Mouse (Mus musculus) c-Kit-positive CD71-negative TER-119-negative erythroid progenitor cells, embryonic 14.5 days (primary cell): ENCODE results near the gene Rela.

Experiments
- DNase-seq: peaks from one replicate; pipeline ENCODE4 v3.0.0-alpha.2; 2013; ENCODE audit warnings: low read depth

The Rela gene

DNA sequence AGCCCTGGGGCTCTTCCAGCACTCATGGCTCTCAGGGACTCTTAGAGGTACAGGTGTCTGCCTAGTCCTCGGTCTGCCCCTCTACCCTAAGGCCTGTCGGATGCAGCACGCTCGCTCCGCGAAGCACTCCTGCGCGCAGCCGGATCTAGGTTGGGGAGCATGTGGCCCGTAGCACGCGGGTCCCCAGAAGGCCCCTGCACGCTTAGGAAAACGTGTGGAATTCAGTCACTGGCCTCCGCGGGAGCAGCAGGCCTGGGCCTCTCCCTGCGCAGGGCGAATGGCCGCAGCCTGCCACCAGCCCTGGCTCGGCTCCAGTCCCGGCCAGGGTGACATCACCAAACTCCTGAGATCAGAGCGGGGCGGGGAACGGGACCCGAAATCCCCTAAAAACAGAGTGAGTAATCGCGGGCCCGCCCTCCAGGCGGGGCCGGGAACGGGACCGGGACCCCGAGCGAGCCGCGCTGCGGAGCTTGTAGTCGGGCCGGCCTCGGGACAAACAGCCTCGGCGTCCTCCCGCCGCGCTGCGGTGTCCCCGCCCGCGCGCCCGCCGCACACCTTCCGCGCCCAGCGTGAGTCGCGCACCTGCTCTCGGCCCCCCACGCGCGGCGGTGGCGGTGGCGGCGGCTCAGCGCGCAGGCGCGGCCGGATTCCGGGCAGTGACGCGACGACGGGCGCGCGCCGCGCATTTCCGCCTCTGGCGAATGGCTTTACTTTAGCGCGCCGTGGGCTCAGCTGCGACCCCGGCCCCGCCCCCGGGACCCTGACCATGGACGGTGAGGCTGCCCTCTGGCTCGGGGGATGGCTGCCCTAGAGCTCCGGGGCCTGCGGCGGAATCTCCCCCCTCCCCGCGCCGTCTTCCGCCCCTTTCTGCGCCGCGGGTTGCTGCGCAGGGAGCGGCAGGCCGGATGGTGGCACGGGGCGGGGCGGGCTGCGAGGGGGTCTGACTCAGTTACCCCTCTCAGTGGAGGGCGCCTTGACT lies at the start of gene Rela:
Rela (plus strand) TSS at position 415 of the 979 bp plus-strand sequence.
- peak; percentile 85 for DNase-seq

DNA sequence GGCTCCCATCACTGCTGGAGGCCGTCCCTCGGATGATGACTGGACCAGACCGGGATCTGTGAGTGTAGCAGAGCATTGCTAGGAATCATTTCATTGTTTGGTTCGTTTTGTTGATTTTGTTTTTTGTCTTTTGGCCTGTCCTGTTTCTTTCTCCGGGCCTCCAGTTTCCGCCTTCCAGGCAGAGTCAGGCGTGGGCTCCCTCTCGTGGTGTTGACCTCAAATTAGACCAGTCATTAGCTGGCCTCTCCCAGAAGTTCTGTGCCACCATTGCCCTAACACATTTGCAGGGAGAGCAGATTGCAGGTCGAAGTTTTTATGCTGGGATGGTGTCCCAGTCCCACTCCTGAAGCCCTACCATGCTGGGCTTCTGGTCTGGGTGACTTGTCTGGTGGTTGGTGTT lies 48.1 kb upstream of the Rela start:
- no peak for DNase-seq

DNA sequence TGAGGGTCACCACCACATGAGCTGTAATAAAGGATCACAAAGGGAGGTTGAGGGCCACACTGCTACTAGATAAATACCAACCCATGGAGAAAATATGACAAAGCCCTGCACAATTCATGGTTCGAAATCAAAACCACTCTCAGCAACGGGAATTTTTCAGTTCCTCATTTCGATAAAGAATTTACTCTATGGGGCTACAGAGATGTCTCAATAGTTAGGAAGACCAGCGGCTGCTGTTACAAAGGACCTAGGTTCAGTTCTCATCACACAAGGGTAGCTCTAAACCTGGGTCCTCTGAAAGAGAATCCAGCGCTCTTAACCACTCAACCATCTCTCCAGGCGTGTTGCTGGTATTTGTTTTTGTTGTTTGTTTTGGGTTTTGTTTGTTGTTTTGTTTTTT lies 45.4 kb upstream of the Rela start:
- DNase-seq = no peak

DNA sequence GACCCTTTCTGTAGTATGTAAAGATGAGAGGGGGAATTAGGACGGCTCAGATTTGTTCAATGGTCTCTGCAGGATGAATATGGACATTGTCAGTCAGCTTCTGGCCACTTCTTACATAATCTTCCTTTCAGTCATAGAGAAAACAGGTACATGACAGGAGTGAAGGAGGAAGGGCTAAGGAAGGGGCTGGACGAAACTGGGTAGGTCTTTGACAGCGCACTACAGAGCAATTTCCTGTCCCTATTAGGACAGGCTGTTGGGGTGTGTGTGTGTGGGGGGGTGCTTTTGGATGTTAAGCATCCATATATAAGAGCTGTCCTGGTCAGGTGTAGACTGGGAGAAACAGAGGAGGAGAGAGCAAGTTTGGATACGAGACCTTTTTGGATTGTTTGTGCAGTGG lies 38.1 kb upstream of the Rela start:
- no peak for DNase-seq

DNA sequence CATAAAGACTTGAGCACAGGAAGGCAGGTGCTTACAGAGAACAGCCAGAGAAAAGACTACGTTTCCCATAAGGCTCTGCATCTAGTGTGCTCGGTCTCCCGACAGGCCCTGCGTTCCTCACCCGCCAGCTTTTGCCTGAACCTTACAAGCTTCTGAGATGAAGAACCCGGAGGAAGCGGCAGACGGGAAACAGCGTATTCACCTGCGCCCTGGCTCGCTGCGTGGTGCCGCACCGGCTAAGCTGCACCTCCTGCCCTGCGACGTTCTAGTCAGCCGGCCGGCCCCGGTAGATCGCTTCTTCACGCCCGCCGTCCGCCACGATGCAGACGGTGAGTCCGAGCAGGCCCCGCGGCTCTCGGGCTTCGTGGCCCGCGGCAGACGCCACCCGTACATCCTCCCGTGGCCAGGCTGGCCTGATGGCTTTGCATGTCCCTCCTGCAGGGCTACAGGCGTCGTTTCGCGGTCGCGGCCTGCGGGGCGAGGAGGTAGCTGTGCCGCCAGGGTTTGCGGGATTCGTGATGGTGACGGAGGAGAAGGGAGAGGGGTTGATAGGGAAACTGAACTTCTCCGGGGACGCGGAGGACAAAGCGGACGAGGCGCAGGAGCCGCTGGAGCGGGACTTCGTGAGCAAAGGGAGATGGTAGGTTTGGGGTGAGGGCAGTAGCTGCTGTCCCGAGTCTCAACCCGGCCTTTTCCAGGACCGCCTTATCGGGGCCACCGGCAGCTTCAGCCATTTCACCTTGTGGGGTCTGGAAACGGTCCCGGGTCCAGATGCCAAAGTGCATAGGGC lies 35.3 kb upstream of the Rela start, which contains the start of gene Rnaseh2c:
Rnaseh2c (plus strand) TSS at position 122 of the 790 bp plus-strand sequence.
- peak; percentile 61 for DNase-seq

DNA sequence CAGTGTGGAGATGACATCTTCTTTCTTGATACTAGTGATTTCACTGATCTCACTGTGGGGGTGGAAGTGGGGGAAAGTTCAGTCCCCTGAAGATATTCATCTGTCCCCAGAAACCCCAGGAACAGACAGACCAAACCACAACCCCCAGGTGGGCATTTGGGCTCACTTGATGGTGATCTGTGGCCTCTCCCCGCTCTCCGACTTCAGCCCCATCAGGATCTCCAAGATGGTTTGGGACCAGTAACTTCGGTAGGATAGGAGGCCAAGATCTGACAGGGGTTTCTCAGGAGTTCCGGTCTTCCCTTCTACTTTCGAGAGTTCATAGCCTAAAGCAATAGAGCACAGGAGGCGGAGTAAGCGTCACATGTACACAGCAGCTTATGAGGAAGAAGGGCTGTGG lies 33.6 kb upstream of the Rela start:
- DNase-seq = no peak

DNA sequence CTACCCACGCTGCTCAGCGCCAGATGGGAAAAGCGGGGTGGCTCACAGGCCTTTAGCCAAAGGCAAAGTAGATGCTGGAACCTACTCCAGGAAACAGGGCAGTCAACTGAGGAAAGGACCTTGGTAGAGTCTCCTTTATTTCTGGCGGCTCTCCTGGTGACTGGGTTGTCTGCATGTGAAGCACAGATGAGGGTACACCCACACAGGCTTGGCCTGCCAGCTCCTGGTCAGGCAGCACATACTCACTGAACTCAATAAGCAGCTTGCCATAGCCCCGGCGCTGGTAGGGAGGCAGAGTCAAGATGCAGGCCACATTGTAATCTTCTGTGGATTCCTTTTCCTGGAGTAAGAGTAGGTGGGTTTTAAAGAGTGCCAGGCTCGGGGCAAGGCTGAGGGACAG lies 32.2 kb upstream of the Rela start:
- no peak for DNase-seq

DNA sequence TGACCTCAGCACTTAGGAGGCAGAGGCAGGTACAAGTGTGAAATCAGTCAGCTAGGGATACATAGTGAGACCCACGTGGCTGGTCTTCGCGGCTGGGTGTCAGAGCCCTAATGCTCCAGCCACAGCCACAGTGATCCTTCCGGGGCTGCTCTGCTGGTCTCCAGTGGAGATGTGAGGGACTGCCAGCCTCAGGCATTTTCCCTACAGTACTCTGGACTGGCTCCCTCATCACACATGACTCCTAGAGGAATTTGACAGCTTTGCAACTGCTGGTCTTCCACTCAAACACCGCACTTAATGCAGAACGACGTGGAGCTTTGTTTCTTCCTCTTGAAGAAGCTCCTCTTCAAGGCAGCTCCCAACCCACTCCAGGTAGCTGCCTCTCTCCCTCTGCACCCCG lies 31.1 kb upstream of the Rela start:
- DNase-seq = no peak

DNA sequence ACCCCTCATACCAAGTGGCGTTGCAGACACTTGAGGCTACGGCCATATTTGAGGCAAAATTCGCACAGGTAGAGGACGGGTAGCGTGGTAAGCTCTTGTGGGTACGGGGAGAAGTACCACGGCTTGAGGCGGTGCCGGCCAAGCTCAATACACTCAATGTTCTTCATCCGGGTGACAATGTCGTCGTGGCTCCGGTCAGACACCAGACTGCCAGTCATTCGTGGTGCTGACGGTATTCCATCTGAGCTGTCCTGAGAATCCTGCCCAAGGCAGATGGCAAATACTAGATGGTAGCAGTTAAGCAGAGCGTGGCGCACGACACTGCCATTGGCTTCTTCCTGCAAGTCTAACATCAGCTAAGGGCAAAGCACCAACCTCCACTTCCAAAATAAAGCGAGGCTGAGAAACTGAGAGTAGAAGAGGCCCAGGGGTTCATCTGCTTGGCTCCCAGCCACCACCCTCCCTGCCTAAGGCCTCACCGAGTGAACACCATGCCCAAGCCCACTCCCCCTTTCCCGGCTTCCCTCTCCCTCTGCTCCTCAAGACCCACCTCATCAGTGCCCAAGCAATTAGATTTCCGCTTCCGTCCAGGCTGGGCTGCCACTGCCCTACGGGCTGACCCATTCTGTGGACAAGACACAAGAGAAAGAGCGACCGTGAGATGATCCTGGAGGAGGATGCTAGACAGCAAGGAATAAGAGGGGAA lies 29.4 kb upstream of the Rela start:
- no peak for DNase-seq

DNA sequence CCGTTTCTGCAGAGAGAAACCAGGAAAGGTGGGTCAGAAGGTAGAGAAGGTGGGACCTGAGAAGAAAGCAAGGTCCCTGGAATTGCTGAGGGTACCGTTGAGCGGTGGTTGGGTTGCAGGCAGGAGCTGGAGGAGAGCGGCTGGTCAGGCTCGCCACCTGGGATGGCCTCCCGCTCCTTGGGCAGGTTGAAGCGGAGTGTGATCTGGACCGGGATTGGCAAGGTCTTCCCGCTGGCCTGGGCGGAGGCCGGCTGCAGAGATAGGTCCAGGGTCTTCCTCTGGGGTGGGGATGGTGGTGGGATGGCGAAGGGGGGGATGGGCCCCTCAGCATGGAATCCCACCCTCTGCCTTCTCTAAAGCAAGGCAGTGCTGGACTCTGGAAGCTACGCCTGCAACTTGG lies 28.6 kb upstream of the Rela start:
- DNase-seq = no peak

DNA sequence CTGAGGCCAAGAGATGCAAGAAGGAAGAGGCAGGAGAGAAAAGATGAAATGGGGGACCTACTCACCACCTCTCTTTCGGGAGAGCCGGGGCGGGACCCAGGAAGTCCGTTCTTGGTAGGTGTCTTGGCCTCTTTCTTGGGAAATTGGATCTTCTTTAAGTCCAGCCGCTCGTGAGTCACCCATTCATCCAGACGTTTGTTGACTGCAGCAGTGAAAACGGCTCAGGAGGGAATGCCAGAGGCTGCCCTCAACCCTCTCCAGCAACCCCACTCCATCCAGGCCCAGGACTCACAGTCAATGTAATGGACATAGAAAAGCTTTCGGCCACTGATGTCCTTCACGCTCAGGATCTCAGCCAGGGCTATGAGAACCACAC lies 28.1 kb upstream of the Rela start:
- no peak for DNase-seq

DNA sequence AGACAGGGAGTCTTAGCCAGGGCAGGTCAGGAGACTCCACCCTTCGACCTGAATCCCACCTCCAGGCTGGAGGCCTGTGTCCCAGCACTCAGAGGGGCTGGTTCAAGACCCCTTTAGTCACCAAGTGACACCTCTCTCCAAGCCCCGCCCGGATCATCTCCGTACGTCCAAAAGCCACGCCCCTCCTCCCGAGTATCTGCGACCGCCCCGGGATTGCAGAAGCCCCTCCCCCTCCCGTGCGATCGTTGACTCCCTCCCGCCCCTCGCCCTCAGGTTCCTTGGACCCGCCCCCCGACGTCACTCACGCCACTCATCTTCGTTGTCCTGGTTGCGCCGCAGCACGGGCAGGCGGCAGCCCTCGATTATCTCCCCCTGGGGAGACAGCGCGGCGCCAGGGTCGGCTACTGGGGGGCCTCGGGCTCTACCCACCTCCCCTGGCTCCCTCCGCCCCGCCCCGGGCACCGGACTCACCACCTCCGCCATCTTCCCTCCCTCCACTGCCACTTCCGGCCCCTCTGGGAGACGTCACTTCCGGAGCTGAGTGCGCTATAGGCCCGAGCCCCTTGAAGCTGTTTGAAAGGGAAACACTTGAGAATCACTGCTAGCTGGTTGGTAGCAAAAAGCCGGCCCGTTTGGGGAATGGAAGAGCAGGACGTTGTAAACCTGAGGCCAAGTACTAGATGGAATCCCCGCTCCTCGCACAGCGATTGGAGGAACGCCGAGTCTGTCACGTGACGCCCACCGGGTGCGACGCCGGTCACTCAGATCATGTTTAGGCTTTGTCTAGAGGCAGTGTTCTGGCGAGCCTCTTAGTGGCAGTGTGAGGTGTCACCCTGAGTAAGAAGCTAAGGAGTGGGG lies 27.5 kb upstream of the Rela start, which contains the start of gene Kat5:
Kat5 (minus strand) TSS at position 691 of the 858 bp plus-strand sequence.
- DNase-seq = peak; percentile 82

DNA sequence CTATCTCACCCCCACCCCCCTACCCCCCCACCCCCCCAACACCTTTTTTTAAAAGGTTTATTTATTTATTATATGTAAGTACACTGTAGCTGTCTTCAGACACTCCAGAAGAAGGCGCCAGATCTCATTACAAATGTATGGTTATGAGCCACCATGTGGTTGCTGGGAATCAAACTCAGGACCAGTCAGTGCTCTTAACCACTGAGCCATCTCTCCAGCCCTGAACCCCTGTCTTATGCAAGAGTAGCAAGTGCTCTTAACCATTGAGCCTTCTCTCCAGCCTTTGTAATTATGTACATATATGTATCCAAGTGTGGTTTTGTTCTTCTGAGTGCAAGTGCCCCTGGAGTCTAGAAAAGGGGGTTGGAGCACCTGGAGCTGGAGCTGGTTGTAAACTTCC lies 25.3 kb upstream of the Rela start:
- DNase-seq = no peak

DNA sequence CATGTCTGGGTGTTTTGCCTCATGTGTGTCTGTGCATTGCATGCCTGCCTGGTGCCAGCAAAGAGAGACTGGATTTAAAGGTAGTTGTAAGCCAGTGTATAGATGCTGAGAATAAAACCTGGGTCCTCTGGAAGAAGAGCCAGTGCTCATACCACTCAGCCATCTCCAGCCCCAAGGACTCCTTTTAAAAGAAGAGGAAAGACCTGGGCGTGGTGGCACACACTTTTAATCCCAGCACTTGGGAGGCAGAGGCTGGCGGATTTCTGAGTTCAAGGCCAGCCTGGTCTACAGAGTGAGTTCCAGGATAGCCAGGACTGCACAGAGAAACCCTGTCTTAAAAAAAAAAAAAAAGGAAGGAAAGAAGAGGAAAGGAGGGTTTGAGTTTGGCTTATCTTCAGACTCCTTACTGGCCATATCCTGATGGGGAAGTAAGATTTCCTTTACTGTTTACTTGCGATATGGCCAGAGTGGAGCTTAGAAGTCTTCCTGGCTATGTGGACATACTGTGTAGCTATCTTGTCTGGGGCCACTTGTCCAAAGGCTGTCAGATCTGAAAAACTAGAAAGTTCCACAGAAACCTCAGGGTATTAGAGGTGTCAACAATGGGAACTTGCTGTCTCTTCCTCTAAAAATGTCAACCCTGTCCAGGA lies 24.4 kb upstream of the Rela start:
- DNase-seq = no peak

DNA sequence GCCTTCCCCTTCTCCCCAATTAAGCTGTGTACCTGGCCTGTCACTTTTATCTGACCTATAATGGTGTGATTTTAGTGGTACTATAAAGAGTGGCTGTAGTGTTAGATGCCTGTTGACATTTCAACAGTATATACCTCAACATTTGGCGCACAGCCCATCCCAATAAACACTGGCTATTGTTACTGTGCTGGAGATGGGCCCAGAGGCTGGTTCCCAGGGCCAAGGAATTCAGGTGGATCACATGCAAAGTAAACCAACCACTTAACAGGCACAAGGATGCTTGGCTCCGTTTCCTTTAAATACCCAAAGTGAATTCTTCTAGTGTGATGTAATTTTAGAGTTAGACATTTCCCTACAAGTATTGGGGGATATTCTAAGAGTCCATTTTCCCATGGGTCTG lies 22.3 kb upstream of the Rela start:
- DNase-seq = no peak

DNA sequence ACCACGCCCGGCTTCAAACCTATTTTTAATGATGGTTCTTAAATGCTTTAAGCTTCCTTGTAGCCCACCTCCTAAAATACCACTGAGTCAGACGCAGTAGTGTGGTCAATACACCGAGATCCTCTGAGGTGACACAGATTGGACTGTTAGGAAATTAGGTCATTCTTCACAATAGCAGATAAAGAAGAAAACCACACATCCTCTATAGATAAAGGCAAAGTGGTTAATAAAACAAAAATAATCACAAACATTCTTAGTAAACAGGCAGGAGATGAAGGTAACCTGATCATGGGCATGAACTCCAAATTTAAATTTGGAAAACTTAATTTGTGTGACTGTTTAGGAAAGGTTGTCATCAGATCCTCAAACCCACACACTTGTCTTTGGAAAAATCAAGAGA lies 17.3 kb upstream of the Rela start:
- no peak for DNase-seq

DNA sequence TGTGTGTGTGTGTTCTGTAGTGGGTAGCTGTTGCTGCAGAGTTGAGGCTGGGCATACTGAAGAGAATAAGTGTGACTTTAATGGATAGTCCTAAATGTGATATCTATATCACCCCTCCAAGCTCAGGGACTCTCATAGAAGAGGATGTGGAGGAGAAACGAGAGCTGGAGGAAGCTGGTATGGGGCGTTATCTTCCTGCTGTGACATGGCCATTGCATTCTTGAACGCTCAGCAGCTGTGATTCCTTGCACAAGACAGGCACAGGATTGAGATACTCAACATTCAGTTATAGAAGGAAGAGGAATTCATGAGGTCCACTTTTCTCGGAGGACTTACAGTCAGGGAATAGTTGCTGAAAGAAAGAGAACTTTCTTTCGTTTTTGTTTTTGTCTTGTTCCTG lies 15.4 kb upstream of the Rela start:
- DNase-seq = no peak

DNA sequence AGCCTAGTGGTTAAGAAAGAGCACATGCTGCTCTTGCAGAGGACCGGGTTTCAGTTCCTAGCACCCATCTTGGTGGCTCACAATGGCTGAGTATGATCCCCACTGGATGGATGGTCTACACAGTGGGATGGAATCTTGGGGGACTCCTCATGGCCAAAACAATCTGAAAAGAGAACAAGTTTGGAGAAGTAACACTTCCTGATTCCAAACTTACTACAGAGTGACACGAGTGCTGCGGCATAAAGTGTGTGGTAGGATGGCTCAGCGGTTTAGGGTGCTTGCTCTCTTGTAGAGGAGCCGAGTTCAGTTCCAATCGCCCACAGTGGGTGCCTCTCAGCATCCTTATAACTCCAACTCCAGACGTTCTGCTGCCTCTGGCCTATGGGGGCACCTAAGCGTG lies 12.0 kb upstream of the Rela start:
- no peak for DNase-seq

DNA sequence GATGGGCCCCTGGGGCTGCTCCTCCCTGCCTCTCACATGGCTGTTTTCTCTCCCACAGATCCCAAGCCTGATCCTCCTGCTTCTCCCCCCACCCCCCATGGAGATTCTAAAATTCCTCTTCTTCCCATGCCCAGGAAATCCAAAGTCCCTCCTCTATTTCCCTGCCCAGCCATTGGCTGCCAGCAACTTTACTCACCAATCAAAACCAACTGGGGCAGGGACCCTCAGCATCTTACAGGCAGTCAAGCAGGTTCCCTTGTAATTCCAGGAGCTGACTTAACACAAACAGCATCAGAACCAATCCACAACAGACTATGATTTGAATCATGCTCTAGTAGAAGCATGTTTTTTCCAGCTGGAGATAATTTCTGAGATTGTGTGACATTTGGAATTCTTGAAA lies 7.4 kb upstream of the Rela start:
- DNase-seq = no peak

DNA sequence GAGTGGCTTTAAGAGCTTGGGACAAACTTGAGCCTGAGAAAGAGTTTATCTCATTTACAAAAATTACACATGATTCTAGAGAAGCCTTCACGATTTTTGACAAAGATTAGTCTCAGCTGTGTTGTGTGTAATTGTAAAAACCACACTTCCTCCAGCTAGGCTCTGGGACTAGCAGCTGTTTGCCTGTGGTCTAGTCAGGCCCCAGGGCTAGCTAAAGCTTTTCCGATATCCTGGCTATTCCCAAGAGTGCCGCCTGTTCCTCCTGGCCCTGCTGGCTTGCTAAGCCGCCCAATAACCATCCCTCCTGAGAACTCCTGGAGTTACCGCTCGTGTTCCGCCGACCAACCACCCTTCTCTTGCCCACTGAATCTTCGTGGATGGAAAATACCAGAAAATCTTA lies 5.2 kb upstream of the Rela start:
- DNase-seq = no peak

DNA sequence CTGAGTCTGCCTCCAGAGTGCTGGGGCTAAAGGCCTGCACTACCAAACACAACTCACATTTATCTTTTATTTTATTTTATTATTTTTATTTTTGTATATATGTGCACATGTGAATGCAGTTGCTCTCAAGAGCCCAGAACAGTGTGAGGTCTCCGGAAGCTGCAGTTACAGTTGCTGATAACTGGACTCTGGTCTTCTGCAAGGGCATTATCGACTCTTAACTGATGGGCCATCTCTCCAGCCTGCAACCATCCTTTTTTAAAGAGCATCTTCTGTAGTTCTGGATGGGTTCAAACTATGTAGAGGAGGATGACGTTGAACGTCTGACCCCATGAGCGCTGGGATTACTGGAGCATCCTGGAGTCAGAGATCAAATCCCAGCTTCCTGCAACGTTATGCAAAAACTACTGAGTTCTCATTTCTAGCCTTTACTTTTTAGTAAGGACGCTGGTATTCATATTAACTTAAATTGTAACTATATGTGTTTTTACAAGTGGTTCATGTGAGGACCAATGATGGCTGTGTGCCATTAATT lies 1.2 kb upstream of the Rela start:
- DNase-seq = no peak
